Mouse (Mus musculus): ENCODE results near the gene Foxf1. TPM values are rescaled to one million over a fixed set of nuclear protein-coding genes. Genes with fewer than 3 reads are reported as not detected.

Gene Foxf1
- polyA plus RNA-seq, 1 experiment from 2014 or later = 3.3 TPM

DNA sequence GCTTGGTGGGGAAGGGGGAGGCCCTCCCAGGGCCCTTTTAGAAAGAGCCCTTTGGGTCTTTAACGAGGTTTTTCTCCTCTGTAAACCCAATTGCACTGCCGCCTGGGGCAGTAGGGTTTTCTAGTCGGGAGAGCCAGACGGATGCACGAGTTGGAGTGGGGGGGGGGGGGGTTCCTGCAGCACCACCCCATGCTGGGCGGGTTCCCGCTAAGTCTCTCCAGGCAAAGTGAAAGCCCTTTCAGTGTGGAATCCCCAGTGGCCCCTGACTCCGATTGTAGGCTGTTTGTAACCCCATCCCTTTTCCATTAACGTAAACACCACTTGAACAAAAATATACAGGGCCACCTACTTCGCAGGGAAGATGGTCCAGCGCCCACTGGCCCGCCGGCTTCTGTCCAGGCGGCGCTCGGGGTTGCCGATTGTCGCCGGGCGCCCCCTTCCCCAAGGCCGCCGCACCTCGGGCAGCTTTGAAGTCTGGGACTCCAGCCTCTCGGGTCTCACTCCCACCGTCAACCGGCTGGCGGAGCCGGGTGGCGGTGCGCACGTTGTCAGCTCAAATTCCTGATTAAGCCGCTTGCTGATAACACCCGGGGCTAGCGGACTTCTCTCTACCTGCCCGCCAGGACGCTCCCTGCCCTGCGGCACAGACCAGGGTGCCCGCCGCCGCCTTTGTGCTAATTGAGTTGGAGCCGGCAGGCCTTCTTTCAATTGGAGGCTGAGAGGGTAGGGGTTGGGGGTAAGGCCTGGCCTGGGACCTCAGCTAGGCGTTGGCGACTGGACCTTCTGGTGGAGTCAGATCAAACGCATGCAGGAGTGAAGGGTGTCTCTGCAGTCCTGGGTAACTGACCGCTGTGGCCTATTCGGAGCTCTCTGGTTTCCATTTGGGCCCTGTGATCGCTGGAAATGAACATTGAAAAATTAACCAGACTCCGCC, 10.7 kb upstream of the Foxf1 start:
- Histone ChIP-seq H3K4me1 (replicated peaks) (peaks cover 11% of the 10 kb centered on the region), H3K27me3 (peaks cover 99% of the 10 kb centered on the region), H3K4me3 (peak overlapping the region; percentile 33), H3K9ac (peak overlapping the region; percentile 1; the same call in 1 of the 2 replicates), H3K27ac (no peak overlapping the region), H3K9me3 (replicated peaks) (no peaks in the 10 kb centered on the region), H3K4me2 (peak overlapping the region; percentile 51), H3K36me3 (no peaks in the 10 kb centered on the region)
- WGBS = 4% methylated on average over 48 of the region's 48 CpGs
- no peak for ATAC-seq (replicated peaks; ENCODE audit: insufficient number of reproducible peaks, insufficient read depth, low FRiP score, low read depth)

GRCm38 (mm10) chr8:121074108-121074847, 9.9 kb upstream of the Foxf1 start:
- 9% methylated on average over 15 of the region's 15 CpGs for WGBS
- Histone ChIP-seq H3K4me1 (replicated peaks) (peaks cover 11% of the 10 kb centered on the region), H3K9me3 (replicated peaks) (no peaks in the 10 kb centered on the region), H3K36me3 (no peaks in the 10 kb centered on the region), H3K4me3 (no peak overlapping the region), H3K9ac (no peak overlapping the region), H3K27ac (no peak overlapping the region), H3K27me3 (peaks cover 99% of the 10 kb centered on the region), H3K4me2 (no peak overlapping the region)
- ATAC-seq (replicated peaks; ENCODE audit: insufficient number of reproducible peaks, insufficient read depth, low FRiP score, low read depth) = no peak

- no peak overlapping the region for H3K4me3 ChIP-seq
- no peak overlapping the region for H3K4me2 ChIP-seq
- H3K27ac ChIP-seq = no peak overlapping the region
- H3K36me3 ChIP-seq = no peaks in the 10 kb centered on the region
- H3K9ac ChIP-seq = no peak overlapping the region
- peaks cover 99% of the 10 kb centered on the region for H3K27me3 ChIP-seq
- H3K4me1 ChIP-seq (replicated peaks) = peaks cover 11% of the 10 kb centered on the region
- no peaks in the 10 kb centered on the region for H3K9me3 ChIP-seq (replicated peaks)
- 4% methylated on average over 10 of the region's 10 CpGs for WGBS
- no peak for ATAC-seq (replicated peaks; ENCODE audit: insufficient number of reproducible peaks, insufficient read depth, low FRiP score, low read depth)
These were observed 9.4 kb upstream of the Foxf1 start for GRCm38 (mm10) chr8:121074848-121075145.

DNA sequence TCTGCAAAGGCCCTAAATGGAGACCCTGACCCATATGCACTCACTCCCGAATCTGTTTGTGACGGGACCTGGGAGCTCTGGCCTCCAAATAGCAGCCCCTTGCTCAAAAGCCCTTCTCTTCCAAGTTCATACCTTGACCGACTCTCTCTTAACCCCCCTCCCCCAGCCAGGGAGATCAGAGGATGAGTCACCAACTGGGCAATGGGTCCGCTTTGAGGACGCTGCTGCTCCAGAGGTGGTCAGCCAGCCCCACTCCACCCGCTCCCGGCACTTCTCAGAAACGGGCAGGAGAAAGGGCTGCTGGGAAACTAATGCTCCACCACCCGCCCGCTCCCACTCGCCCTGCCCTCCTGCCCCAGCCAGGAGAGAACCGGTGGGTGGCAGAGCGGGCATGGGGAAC, 8.2 kb upstream of the Foxf1 start:
- no peak overlapping the region for H3K9ac ChIP-seq
- H3K4me3 ChIP-seq = no peak overlapping the region
- 5% methylated on average over 13 of the region's 13 CpGs for WGBS
- peaks cover 99% of the 10 kb centered on the region for H3K27me3 ChIP-seq
- H3K36me3 ChIP-seq = no peaks in the 10 kb centered on the region
- ATAC-seq (replicated peaks; ENCODE audit: insufficient number of reproducible peaks, insufficient read depth, low FRiP score, low read depth) = no peak
- H3K4me1 ChIP-seq (replicated peaks) = peaks cover 15% of the 10 kb centered on the region
- no peaks in the 10 kb centered on the region for H3K9me3 ChIP-seq (replicated peaks)
- H3K4me2 ChIP-seq = no peak overlapping the region
- H3K27ac ChIP-seq = no peak overlapping the region

- peaks cover 99% of the 10 kb centered on the region for H3K27me3 ChIP-seq
- H3K4me3 ChIP-seq = no peak overlapping the region
- H3K4me1 ChIP-seq (replicated peaks) = peaks cover 15% of the 10 kb centered on the region
- no peak overlapping the region for H3K4me2 ChIP-seq
- ATAC-seq (replicated peaks; ENCODE audit: insufficient number of reproducible peaks, insufficient read depth, low FRiP score, low read depth) = no peak
- H3K9me3 ChIP-seq (replicated peaks) = no peaks in the 10 kb centered on the region
- H3K9ac ChIP-seq = no peak overlapping the region
- H3K36me3 ChIP-seq = no peaks in the 10 kb centered on the region
- 27% methylated on average over 7 of the region's 7 CpGs for WGBS
- H3K27ac ChIP-seq = no peak overlapping the region
These were observed 7.6 kb upstream of the Foxf1 start for GRCm38 (mm10) chr8:121076555-121076954.

DNA sequence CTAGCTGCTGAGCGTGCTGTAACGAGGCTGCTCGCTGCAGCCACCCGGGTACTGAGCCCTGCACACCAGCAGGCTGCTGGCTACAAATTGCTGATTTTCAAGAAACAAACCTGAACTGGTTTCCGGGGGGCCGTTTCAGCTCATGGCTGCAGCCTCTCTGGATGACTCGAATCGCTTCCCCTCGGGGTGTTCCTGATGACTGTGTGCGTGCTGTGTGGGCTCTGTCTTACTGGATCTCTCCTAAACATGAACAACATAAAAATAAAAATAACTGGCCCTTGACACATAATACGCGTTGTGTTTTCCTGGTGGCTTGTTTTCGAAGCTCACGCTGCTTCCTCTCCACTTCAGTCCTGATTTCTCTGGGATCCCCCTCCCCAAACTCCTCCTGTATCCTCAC, 5.5 kb upstream of the Foxf1 start:
- Histone ChIP-seq H3K9me3 (replicated peaks) (no peaks in the 10 kb centered on the region), H3K4me3 (no peak overlapping the region), H3K27me3 (peaks cover 99% of the 10 kb centered on the region), H3K27ac (no peak overlapping the region), H3K4me2 (no peak overlapping the region), H3K9ac (no peak overlapping the region), H3K4me1 (replicated peaks) (peaks cover 20% of the 10 kb centered on the region), H3K36me3 (no peaks in the 10 kb centered on the region)
- ATAC-seq (replicated peaks; ENCODE audit: insufficient number of reproducible peaks, insufficient read depth, low FRiP score, low read depth) = no peak
- WGBS = 11% methylated on average over 14 of the region's 14 CpGs

DNA sequence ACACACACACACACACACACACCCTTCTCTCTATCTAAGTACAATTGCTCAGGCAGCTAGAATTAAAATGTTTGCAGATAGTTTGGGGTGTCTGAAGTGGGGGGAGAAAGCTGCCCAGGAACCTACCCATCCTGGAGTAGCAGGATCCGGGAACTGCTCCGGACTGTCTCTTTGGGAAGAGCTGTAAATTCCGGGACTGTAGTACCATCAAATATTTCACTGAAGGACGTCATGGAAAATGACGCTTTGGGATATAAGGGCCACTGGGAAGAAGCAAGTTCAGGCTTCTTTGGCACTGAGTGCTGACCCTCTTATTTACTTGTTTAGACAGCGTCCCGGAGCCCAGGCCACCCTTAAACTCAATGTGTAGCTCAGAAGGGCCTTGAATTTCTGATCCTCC, 5.0 kb upstream of the Foxf1 start:
- Histone ChIP-seq H3K4me2 (no peak overlapping the region), H3K36me3 (no peaks in the 10 kb centered on the region), H3K9ac (no peak overlapping the region), H3K27me3 (peaks cover 99% of the 10 kb centered on the region), H3K4me3 (no peak overlapping the region), H3K4me1 (replicated peaks) (peaks cover 21% of the 10 kb centered on the region), H3K27ac (no peak overlapping the region), H3K9me3 (replicated peaks) (no peaks in the 10 kb centered on the region)
- ATAC-seq (replicated peaks; ENCODE audit: insufficient number of reproducible peaks, insufficient read depth, low FRiP score, low read depth) = no peak
- 6% methylated on average over 7 of the region's 7 CpGs for WGBS

- Histone ChIP-seq H3K4me2 (peak overlapping the region; percentile 26; the same call in 1 of the 2 replicates), H3K27me3 (peaks cover 99% of the 10 kb centered on the region), H3K36me3 (no peaks in the 10 kb centered on the region), H3K9ac (no peak overlapping the region), H3K4me1 (replicated peaks) (peaks cover 28% of the 10 kb centered on the region), H3K27ac (no peak overlapping the region), H3K4me3 (no peak overlapping the region; the same call in 1 of the 2 replicates), H3K9me3 (replicated peaks) (no peaks in the 10 kb centered on the region)
- 9% methylated on average over 12 of the region's 12 CpGs for WGBS
- ATAC-seq (replicated peaks; ENCODE audit: insufficient number of reproducible peaks, insufficient read depth, low FRiP score, low read depth) = no peak
These were observed 4.2 kb upstream of the Foxf1 start for GRCm38 (mm10) chr8:121079944-121080343.

GRCm38 (mm10) chr8:121080361-121081090, 3.7 kb upstream of the Foxf1 start:
- WGBS = under 1% methylated on average over 49 of the region's 49 CpGs
- Histone ChIP-seq H3K9ac (no peak overlapping the region), H3K9me3 (replicated peaks) (no peaks in the 10 kb centered on the region)

GRCm38 (mm10) chr8:121081398-121081797, 2.8 kb upstream of the Foxf1 start:
- Histone ChIP-seq H3K36me3 (no peaks in the 10 kb centered on the region), H3K4me1 (replicated peaks) (peaks cover 30% of the 10 kb centered on the region), H3K27me3 (peaks cover 99% of the 10 kb centered on the region), H3K27ac (no peak overlapping the region), H3K4me3 (no peak overlapping the region; the same call in 1 of the 2 replicates), H3K9me3 (replicated peaks) (no peaks in the 10 kb centered on the region), H3K4me2 (peak overlapping the region; percentile 97; the same call in 1 of the 2 replicates), H3K9ac (no peak overlapping the region)
- WGBS = 5% methylated on average over 7 of the region's 7 CpGs
- no peak for ATAC-seq (replicated peaks; ENCODE audit: insufficient number of reproducible peaks, insufficient read depth, low FRiP score, low read depth)

More at GRCm38 (mm10) chr8:121080361-121081090, 3.7 kb upstream of the Foxf1 start:
- no peak for ATAC-seq (replicated peaks; ENCODE audit: insufficient number of reproducible peaks, insufficient read depth, low FRiP score, low read depth)
- Histone ChIP-seq H3K4me2 (peak overlapping the region; percentile 26; the same call in 1 of the 2 replicates), H3K36me3 (no peaks in the 10 kb centered on the region), H3K27me3 (peaks cover 99% of the 10 kb centered on the region), H3K27ac (no peak overlapping the region), H3K4me3 (peak overlapping the region; percentile 23; the same call in 1 of the 2 replicates), H3K4me1 (replicated peaks) (peaks cover 30% of the 10 kb centered on the region)
